Mouse (Mus musculus) kidney, postnatal 14 days (tissue): ENCODE data around the gene Uba6.

Experiments used
- DNase-seq: peaks from one replicate; pipeline ENCODE4 v3.0.0; 2022; ENCODE audit warnings: mixed read lengths

Uba6 gene

GRCm38 (mm10) chr5:86172449-86173161 lies at the start of gene Uba6:
Gene Uba6, minus strand, starts transcription at chr5:86172803.
- peak; percentile 98 for DNase-seq

GRCm38 (mm10) chr5:86197801-86198200 lies 25.2 kb upstream of the Uba6 start, which contains the start of gene Gnrhr:
Gene Gnrhr, minus strand, starts transcription at chr5:86197901.
- no peak for DNase-seq

- peak; percentile 9 for DNase-seq
These were observed 18.8 kb upstream of the Uba6 start for GRCm38 (mm10) chr5:86191356-86191755.

- DNase-seq: peak; percentile 18
These were observed 18.2 kb upstream of the Uba6 start for GRCm38 (mm10) chr5:86190770-86191169.

GRCm38 (mm10) chr5:86190290-86190689 lies 17.7 kb upstream of the Uba6 start:
- DNase-seq: no peak

GRCm38 (mm10) chr5:86187441-86187840 lies 14.8 kb upstream of the Uba6 start:
- no peak for DNase-seq

GRCm38 (mm10) chr5:86173778-86174177 lies 1.2 kb upstream of the Uba6 start:
- no peak for DNase-seq

- no peak for DNase-seq
These were observed 535 bp downstream of the Uba6 start for GRCm38 (mm10) chr5:86172088-86172448.

GRCm38 (mm10) chr5:86129828-86130227 lies 42.8 kb downstream of the Uba6 start:
- no peak for DNase-seq

GRCm38 (mm10) chr5:86128749-86129148 lies 43.9 kb downstream of the Uba6 start:
- no peak for DNase-seq

- no peak for DNase-seq
These were observed 54.0 kb downstream of the Uba6 start for GRCm38 (mm10) chr5:86118457-86119094.

GRCm38 (mm10) chr5:86113997-86114396 lies 58.6 kb downstream of the Uba6 start:
- no peak for DNase-seq

GRCm38 (mm10) chr5:86113037-86113436 lies 59.6 kb downstream of the Uba6 start:
- DNase-seq: no peak

GRCm38 (mm10) chr5:86111074-86111473 lies 61.5 kb downstream of the Uba6 start:
- DNase-seq: no peak

GRCm38 (mm10) chr5:86106610-86107009 lies 66.0 kb downstream of the Uba6 start:
- DNase-seq: no peak

GRCm38 (mm10) chr5:86102176-86102575 lies 70.4 kb downstream of the Uba6 start:
- no peak for DNase-seq

- no peak for DNase-seq
These were observed 72.0 kb downstream of the Uba6 start for GRCm38 (mm10) chr5:86100621-86101020.

GRCm38 (mm10) chr5:86098988-86099387 lies 73.6 kb downstream of the Uba6 start:
- DNase-seq: no peak

GRCm38 (mm10) chr5:86094754-86095153 lies 77.8 kb downstream of the Uba6 start:
- no peak for DNase-seq

GRCm38 (mm10) chr5:86086751-86087150 lies 85.9 kb downstream of the Uba6 start:
- DNase-seq: no peak

- DNase-seq: no peak
These were observed 87.6 kb downstream of the Uba6 start for GRCm38 (mm10) chr5:86084979-86085378.

- no peak for DNase-seq
These were observed 88.6 kb downstream of the Uba6 start for GRCm38 (mm10) chr5:86083987-86084386.

- DNase-seq: no peak
These were observed 93.8 kb downstream of the Uba6 start for GRCm38 (mm10) chr5:86078720-86079334.

GRCm38 (mm10) chr5:86072756-86073386 lies 99.7 kb downstream of the Uba6 start:
- DNase-seq: no peak
